Mouse (Mus musculus) kidney, embryonic 15.5 days (tissue): Measurements from ENCODE around the gene Rcan1. TPM values are rescaled to one million over a fixed set of nuclear protein-coding genes. Genes with fewer than 3 reads are reported as not detected.

ENCODE experiments used
- ATAC-seq: fragments of 200-750 bp; cut with Nextera tagmentation; replicated peaks from 2 replicates; pipeline ENCODE4 v1.8.0; 2017; ENCODE audit warnings: moderate TSS enrichment; ENCODE audit not compliant: low FRiP score
- H3K27ac ChIP-seq: fragments of 300-500 bp; sonication (generic); 2 replicates; pipeline ENCODE4 v1.5.1; 2015; ENCODE audit warnings: mild to moderate bottlenecking, inconsistent platforms
- H3K27me3 ChIP-seq: fragments of 300-500 bp; sonication (generic); 2 replicates; pipeline ENCODE4 v1.6.1; 2015; ENCODE audit warnings: inconsistent platforms
- H3K36me3 ChIP-seq: fragments of 300-500 bp; sonication (generic); 2 replicates; pipeline ENCODE4 v1.6.1; 2015; ENCODE audit warnings: inconsistent platforms
- H3K4me1 ChIP-seq: fragments of 300-500 bp; sonication (generic); 2 replicates; pipeline ENCODE4 v1.6.1; 2015; ENCODE audit warnings: inconsistent platforms
- H3K4me2 ChIP-seq: fragments of 300-500 bp; sonication (generic); 2 replicates; pipeline ENCODE4 v1.6.1; 2015; ENCODE audit warnings: moderate library complexity, mild to moderate bottlenecking, inconsistent platforms
- H3K4me3 ChIP-seq: fragments of 300-500 bp; sonication (generic); replicated peaks from 2 replicates; pipeline ENCODE4 v1.5.1; 2015; ENCODE audit warnings: mild to moderate bottlenecking, inconsistent platforms
- H3K9ac ChIP-seq: fragments of 300-500 bp; sonication (generic); 2 replicates; pipeline ENCODE4 v1.6.1; 2015; ENCODE audit warnings: mild to moderate bottlenecking, inconsistent platforms
- H3K9me3 ChIP-seq: fragments of 300-500 bp; sonication (generic); replicated peaks from 2 replicates; pipeline ENCODE4 v1.6.1; 2016; ENCODE audit warnings: inconsistent platforms
- WGBS: fragments of 180-500 bp; shearing (Covaris S2); methylation state at CpG from one replicate; pipeline ENCODE4 v1.1.7; 2015; ENCODE audit warnings: mixed read lengths; 5-methylcytosine and 5-hydroxymethylcytosine counted together
- polyA plus RNA-seq: library from polyadenylated mRNA; unstranded; fragments of >200 nt; fragmentation: Nextera tagmentation; extraction: Ambion mirVana; gene quantifications from 2 replicates; pipeline ENCODE4 v1.2.1, GENCODE M21; 2015

The Rcan1 gene
- polyA plus RNA-seq, 1 experiment from 2014 or later, result 26.5 TPM

GRCm38 (mm10) chr16:92387692-92388091 is 83.0 kb downstream of the Rcan1 start:
- no peak overlapping the region for H3K27ac ChIP-seq
- no peaks in the 10 kb centered on the region for H3K9me3 ChIP-seq
- no peak overlapping the region for H3K4me3 ChIP-seq
- 71% methylated on average over 10 of the region's 10 CpGs for WGBS
- peaks cover 5% of the 10 kb centered on the region; the same call in 1 of the 2 replicates for H3K36me3 ChIP-seq
- H3K27me3 ChIP-seq, result no peaks in the 10 kb centered on the region
- no peak overlapping the region for H3K9ac ChIP-seq
- no peak for ATAC-seq
- no peaks in the 10 kb centered on the region for H3K4me1 ChIP-seq
- H3K4me2 ChIP-seq, result no peak overlapping the region

- WGBS, result 1% methylated on average over 2 of the region's 2 CpGs
- Histone ChIP-seq H3K27me3 (no peaks in the 10 kb centered on the region), H3K9ac (no peak overlapping the region), H3K4me3 (no peak overlapping the region), H3K36me3 (no peaks in the 10 kb centered on the region), H3K4me2 (no peak overlapping the region), H3K9me3 (no peaks in the 10 kb centered on the region), H3K27ac (no peak overlapping the region), H3K4me1 (no peaks in the 10 kb centered on the region)
- no peak for ATAC-seq
Measured at GRCm38 (mm10) chr16:92385062-92385461, 85.6 kb downstream of the Rcan1 start.

GRCm38 (mm10) chr16:92383412-92383811 is 87.3 kb downstream of the Rcan1 start:
- Histone ChIP-seq H3K9ac (no peak overlapping the region), H3K27ac (no peak overlapping the region), H3K9me3 (no peaks in the 10 kb centered on the region), H3K4me1 (0 out of 2 replicates have a peak, but pooled peaks cover 3% of the 10 kb centered on the region), H3K4me3 (no peak overlapping the region), H3K27me3 (no peaks in the 10 kb centered on the region), H3K4me2 (no peak overlapping the region), H3K36me3 (no peaks in the 10 kb centered on the region)
- no peak for ATAC-seq

GRCm38 (mm10) chr16:92382508-92382907 is 88.2 kb downstream of the Rcan1 start:
- 66% methylated on average over 6 of the region's 6 CpGs for WGBS
- Histone ChIP-seq H3K9me3 (no peaks in the 10 kb centered on the region), H3K27ac (no peak overlapping the region), H3K4me2 (no peak overlapping the region), H3K4me3 (no peak overlapping the region), H3K4me1 (0 out of 2 replicates have a peak, but pooled peaks cover 3% of the 10 kb centered on the region), H3K36me3 (no peaks in the 10 kb centered on the region), H3K9ac (no peak overlapping the region), H3K27me3 (no peaks in the 10 kb centered on the region)
- ATAC-seq, result no peak

GRCm38 (mm10) chr16:92381092-92381491 is 89.6 kb downstream of the Rcan1 start:
- Histone ChIP-seq H3K36me3 (no peaks in the 10 kb centered on the region), H3K4me2 (no peak overlapping the region), H3K9me3 (no peaks in the 10 kb centered on the region), H3K9ac (no peak overlapping the region), H3K4me3 (no peak overlapping the region), H3K27me3 (no peaks in the 10 kb centered on the region), H3K4me1 (0 out of 2 replicates have a peak, but pooled peaks cover 3% of the 10 kb centered on the region), H3K27ac (no peak overlapping the region)
- ATAC-seq, result no peak
- 68% methylated on average over 6 of the region's 6 CpGs for WGBS

- no peaks in the 10 kb centered on the region for H3K36me3 ChIP-seq
- H3K27ac ChIP-seq, result no peak overlapping the region
- H3K9me3 ChIP-seq, result no peaks in the 10 kb centered on the region
- peaks cover 6% of the 10 kb centered on the region; the same call in 1 of the 2 replicates for H3K4me1 ChIP-seq
- ATAC-seq, result no peak
- no peaks in the 10 kb centered on the region for H3K27me3 ChIP-seq
- WGBS, result 87% methylated on average over 6 of the region's 6 CpGs
- H3K4me2 ChIP-seq, result no peak overlapping the region
- no peak overlapping the region for H3K4me3 ChIP-seq
- H3K9ac ChIP-seq, result no peak overlapping the region
Measured at GRCm38 (mm10) chr16:92376976-92377375, 93.7 kb downstream of the Rcan1 start.

GRCm38 (mm10) chr16:92371623-92372022 is 99.0 kb downstream of the Rcan1 start:
- Histone ChIP-seq H3K9me3 (no peaks in the 10 kb centered on the region), H3K4me2 (no peak overlapping the region), H3K4me1 (peaks cover 12% of the 10 kb centered on the region; the same call in 1 of the 2 replicates), H3K27ac (no peak overlapping the region), H3K36me3 (no peaks in the 10 kb centered on the region), H3K9ac (no peak overlapping the region), H3K27me3 (no peaks in the 10 kb centered on the region; the same call in 1 of the 2 replicates), H3K4me3 (no peak overlapping the region)
- no peak for ATAC-seq
- 28% methylated on average over 5 of the region's 5 CpGs for WGBS

- no peak overlapping the region for H3K27ac ChIP-seq
- H3K4me3 ChIP-seq, result no peak overlapping the region
- no peaks in the 10 kb centered on the region; the same call in 1 of the 2 replicates for H3K27me3 ChIP-seq
- H3K4me1 ChIP-seq, result peaks cover 12% of the 10 kb centered on the region; the same call in 1 of the 2 replicates
- H3K4me2 ChIP-seq, result no peak overlapping the region
- no peaks in the 10 kb centered on the region for H3K36me3 ChIP-seq
- no peaks in the 10 kb centered on the region for H3K9me3 ChIP-seq
- H3K9ac ChIP-seq, result no peak overlapping the region
- WGBS, result 49% methylated on average over 2 of the region's 2 CpGs
- no peak for ATAC-seq
Measured at GRCm38 (mm10) chr16:92369260-92369659, 101.4 kb downstream of the Rcan1 start.

- 63% methylated on average over 7 of the region's 7 CpGs for WGBS
- no peaks in the 10 kb centered on the region for H3K9me3 ChIP-seq
Measured at GRCm38 (mm10) chr16:92365477-92365876, 105.2 kb downstream of the Rcan1 start.

GRCm38 (mm10) chr16:92360711-92361110 is 110.0 kb downstream of the Rcan1 start:
- no peak for ATAC-seq
- no peak overlapping the region for H3K27ac ChIP-seq
- no peak overlapping the region for H3K9ac ChIP-seq
- peaks cover 30% of the 10 kb centered on the region for H3K4me1 ChIP-seq
- 68% methylated on average over 7 of the region's 7 CpGs for WGBS
- H3K9me3 ChIP-seq, result no peaks in the 10 kb centered on the region
- H3K36me3 ChIP-seq, result no peaks in the 10 kb centered on the region
- no peak overlapping the region for H3K4me3 ChIP-seq
- H3K27me3 ChIP-seq, result peaks cover 13% of the 10 kb centered on the region; the same call in 1 of the 2 replicates
- H3K4me2 ChIP-seq, result no peak overlapping the region

More at GRCm38 (mm10) chr16:92365477-92365876, 105.2 kb downstream of the Rcan1 start:
- Histone ChIP-seq H3K4me2 (no peak overlapping the region), H3K9ac (no peak overlapping the region), H3K4me3 (no peak overlapping the region), H3K4me1 (no peaks in the 10 kb centered on the region), H3K36me3 (no peaks in the 10 kb centered on the region), H3K27me3 (peaks cover 2% of the 10 kb centered on the region; the same call in 1 of the 2 replicates), H3K27ac (no peak overlapping the region)
- ATAC-seq, result no peak

GRCm38 (mm10) chr16:92359229-92359628 is 111.4 kb downstream of the Rcan1 start, which contains the start of gene Kcne1:
Gene Kcne1, minus strand, starts transcription at chr16:92359468.
- H3K27me3 ChIP-seq, result peaks cover 16% of the 10 kb centered on the region; the same call in 1 of the 2 replicates
- peak within 1 kb of the TSS; percentile 30 for H3K4me2 ChIP-seq
- no peaks in the 10 kb centered on the region for H3K36me3 ChIP-seq
- ATAC-seq, result peak; percentile 34
- 44% methylated on average over 9 of the region's 9 CpGs for WGBS
- peaks cover 30% of the 10 kb centered on the region for H3K4me1 ChIP-seq
- H3K4me3 ChIP-seq, result no peak within 1 kb of the TSS
- H3K9me3 ChIP-seq, result no peaks in the 10 kb centered on the region
- 0 out of 2 replicates have a peak within 1 kb of the TSS, but pooled peaks have one; percentile 24 for H3K27ac ChIP-seq
- H3K9ac ChIP-seq, result no peak within 1 kb of the TSS

GRCm38 (mm10) chr16:92358734-92359133 is 111.9 kb downstream of the Rcan1 start:
- Histone ChIP-seq H3K4me1 (peaks cover 30% of the 10 kb centered on the region), H3K27me3 (peaks cover 16% of the 10 kb centered on the region; the same call in 1 of the 2 replicates), H3K9ac (no peak overlapping the region), H3K9me3 (no peaks in the 10 kb centered on the region), H3K4me2 (peak overlapping the region; percentile 30), H3K27ac (0 out of 2 replicates have a peak overlapping the region, but pooled peaks have one; percentile 24), H3K4me3 (no peak overlapping the region), H3K36me3 (no peaks in the 10 kb centered on the region)
- peak; percentile 74 for ATAC-seq
- WGBS, result 15% methylated on average over 9 of the region's 9 CpGs

- H3K4me2 ChIP-seq, result peak overlapping the region; percentile 12; the same call in 1 of the 2 replicates
- no peak for ATAC-seq
- H3K36me3 ChIP-seq, result no peaks in the 10 kb centered on the region
- no peak overlapping the region for H3K4me3 ChIP-seq
- WGBS, result 46% methylated on average over 10 of the region's 10 CpGs
- H3K9ac ChIP-seq, result no peak overlapping the region
- peaks cover 30% of the 10 kb centered on the region for H3K4me1 ChIP-seq
- H3K27ac ChIP-seq, result no peak overlapping the region
- H3K9me3 ChIP-seq, result no peaks in the 10 kb centered on the region
- peaks cover 16% of the 10 kb centered on the region; the same call in 1 of the 2 replicates for H3K27me3 ChIP-seq
Measured at GRCm38 (mm10) chr16:92357566-92357965, 113.1 kb downstream of the Rcan1 start.
